Mouse (Mus musculus): ENCODE data around the gene Id3. TPM values are rescaled to one million over a fixed set of nuclear protein-coding genes. Genes with fewer than 3 reads are reported as not detected.

Id3 gene
- polyA plus RNA-seq, 1 experiment, result 0.38 TPM

GRCm38 (mm10) chr4:136152821-136153220 lies 9.5 kb downstream of the Id3 start:
- H3K36me3 ChIP-seq (ENCODE audit: control insufficient read depth), result no peaks in the 10 kb centered on the region
- TF ChIP-seq GATA1 (IDR thresholded peaks at IDR 0.05; ENCODE audit: low read length) (no peak), TAL1 (IDR thresholded peaks at IDR 0.05; ENCODE audit: low read length) (no peak)
- H3K4me1 ChIP-seq (ENCODE audit: control insufficient read depth), result peaks cover 6% of the 10 kb centered on the region
- H3K9me3 ChIP-seq (ENCODE audit: control insufficient read depth, low read length), result peaks cover 10% of the 10 kb centered on the region
- peaks cover 58% of the 10 kb centered on the region for H3K27me3 ChIP-seq (ENCODE audit: control insufficient read depth)
- H3K4me3 ChIP-seq (replicated peaks), result no peak overlapping the region

- Histone ChIP-seq H3K4me3 (replicated peaks) (no peak overlapping the region), H3K27me3 (ENCODE audit: control insufficient read depth) (peaks cover 41% of the 10 kb centered on the region), H3K9me3 (ENCODE audit: control insufficient read depth, low read length) (peaks cover 3% of the 10 kb centered on the region)
These were observed 11.2 kb downstream of the Id3 start for GRCm38 (mm10) chr4:136154462-136154861.

GRCm38 (mm10) chr4:136158498-136158897 lies 15.2 kb downstream of the Id3 start:
- Histone ChIP-seq H3K36me3 (ENCODE audit: control insufficient read depth) (no peaks in the 10 kb centered on the region), H3K4me1 (ENCODE audit: control insufficient read depth) (peaks cover 23% of the 10 kb centered on the region), H3K27me3 (ENCODE audit: control insufficient read depth) (peaks cover 22% of the 10 kb centered on the region), H3K9me3 (ENCODE audit: control insufficient read depth, low read length) (no peaks in the 10 kb centered on the region), H3K4me3 (replicated peaks) (no peak overlapping the region)
- TF ChIP-seq TAL1 (IDR thresholded peaks at IDR 0.05; ENCODE audit: low read length) (no peak), GATA1 (IDR thresholded peaks at IDR 0.05; ENCODE audit: low read length) (no peak)

More at GRCm38 (mm10) chr4:136154462-136154861, 11.2 kb downstream of the Id3 start:
- TF ChIP-seq GATA1 (IDR thresholded peaks at IDR 0.05; ENCODE audit: low read length) (no peak), TAL1 (IDR thresholded peaks at IDR 0.05; ENCODE audit: low read length) (no peak)
- H3K4me1 ChIP-seq (ENCODE audit: control insufficient read depth), result peaks cover under 1% of the 10 kb centered on the region; the same call in 1 of the 2 replicates
- no peaks in the 10 kb centered on the region for H3K36me3 ChIP-seq (ENCODE audit: control insufficient read depth)

GRCm38 (mm10) chr4:136159802-136160397 lies 16.6 kb downstream of the Id3 start:
- Histone ChIP-seq H3K36me3 (ENCODE audit: control insufficient read depth) (no peaks in the 10 kb centered on the region), H3K4me3 (replicated peaks) (no peak overlapping the region), H3K9me3 (ENCODE audit: control insufficient read depth, low read length) (no peaks in the 10 kb centered on the region)

GRCm38 (mm10) chr4:136163448-136163847 lies 20.2 kb downstream of the Id3 start:
- Histone ChIP-seq H3K27me3 (ENCODE audit: control insufficient read depth) (peaks cover 12% of the 10 kb centered on the region), H3K36me3 (ENCODE audit: control insufficient read depth) (no peaks in the 10 kb centered on the region)

More at GRCm38 (mm10) chr4:136159802-136160397, 16.6 kb downstream of the Id3 start:
- H3K4me1 ChIP-seq (ENCODE audit: control insufficient read depth), result peaks cover 28% of the 10 kb centered on the region
- TF ChIP-seq TAL1 (IDR thresholded peaks at IDR 0.05; ENCODE audit: low read length), result no peak
- no peak for TF ChIP-seq GATA1 (IDR thresholded peaks at IDR 0.05; ENCODE audit: low read length)
- H3K27me3 ChIP-seq (ENCODE audit: control insufficient read depth), result peaks cover 15% of the 10 kb centered on the region

GRCm38 (mm10) chr4:136164981-136165380 lies 21.7 kb downstream of the Id3 start:
- no peak for TF ChIP-seq TAL1 (IDR thresholded peaks at IDR 0.05; ENCODE audit: low read length)
- TF ChIP-seq GATA1 (IDR thresholded peaks at IDR 0.05; ENCODE audit: low read length), result no peak
- Histone ChIP-seq H3K4me1 (ENCODE audit: control insufficient read depth) (peaks cover 43% of the 10 kb centered on the region), H3K4me3 (replicated peaks) (no peak overlapping the region), H3K36me3 (ENCODE audit: control insufficient read depth) (no peaks in the 10 kb centered on the region), H3K9me3 (ENCODE audit: control insufficient read depth, low read length) (no peaks in the 10 kb centered on the region), H3K27me3 (ENCODE audit: control insufficient read depth) (peaks cover 12% of the 10 kb centered on the region)

More at GRCm38 (mm10) chr4:136163448-136163847, 20.2 kb downstream of the Id3 start:
- Histone ChIP-seq H3K4me3 (replicated peaks) (no peak overlapping the region), H3K4me1 (ENCODE audit: control insufficient read depth) (peaks cover 45% of the 10 kb centered on the region), H3K9me3 (ENCODE audit: control insufficient read depth, low read length) (no peaks in the 10 kb centered on the region)
- TF ChIP-seq GATA1 (IDR thresholded peaks at IDR 0.05; ENCODE audit: low read length), result no peak

GRCm38 (mm10) chr4:136167701-136168100 lies 24.4 kb downstream of the Id3 start:
- no peak overlapping the region for H3K4me3 ChIP-seq (replicated peaks)
- peaks cover 47% of the 10 kb centered on the region for H3K4me1 ChIP-seq (ENCODE audit: control insufficient read depth)
- TF ChIP-seq GATA1 (IDR thresholded peaks at IDR 0.05; ENCODE audit: low read length) (no peak), TAL1 (IDR thresholded peaks at IDR 0.05; ENCODE audit: low read length) (no peak)
- no peaks in the 10 kb centered on the region for H3K9me3 ChIP-seq (ENCODE audit: control insufficient read depth, low read length)
- peaks cover 9% of the 10 kb centered on the region for H3K27me3 ChIP-seq (ENCODE audit: control insufficient read depth)
- peaks cover 2% of the 10 kb centered on the region for H3K36me3 ChIP-seq (ENCODE audit: control insufficient read depth)

GRCm38 (mm10) chr4:136170401-136170800 lies 27.1 kb downstream of the Id3 start:
- no peak for TF ChIP-seq GATA1 (IDR thresholded peaks at IDR 0.05; ENCODE audit: low read length)
- Histone ChIP-seq H3K4me3 (replicated peaks) (no peak overlapping the region), H3K9me3 (ENCODE audit: control insufficient read depth, low read length) (no peaks in the 10 kb centered on the region), H3K27me3 (ENCODE audit: control insufficient read depth) (peaks cover 6% of the 10 kb centered on the region), H3K36me3 (ENCODE audit: control insufficient read depth) (peaks cover 29% of the 10 kb centered on the region), H3K4me1 (ENCODE audit: control insufficient read depth) (peaks cover 52% of the 10 kb centered on the region)

GRCm38 (mm10) chr4:136171455-136171854 lies 28.2 kb downstream of the Id3 start:
- no peak for TF ChIP-seq TAL1 (IDR thresholded peaks at IDR 0.05; ENCODE audit: low read length)
- no peak for TF ChIP-seq GATA1 (IDR thresholded peaks at IDR 0.05; ENCODE audit: low read length)
- Histone ChIP-seq H3K4me1 (ENCODE audit: control insufficient read depth) (peaks cover 57% of the 10 kb centered on the region), H3K36me3 (ENCODE audit: control insufficient read depth) (peaks cover 39% of the 10 kb centered on the region), H3K27me3 (ENCODE audit: control insufficient read depth) (peaks cover 5% of the 10 kb centered on the region), H3K9me3 (ENCODE audit: control insufficient read depth, low read length) (no peaks in the 10 kb centered on the region), H3K4me3 (replicated peaks) (peak overlapping the region; percentile 82)
